Mouse (Mus musculus): ENCODE measurements at regions not wholly inside any gene's neighbourhood (a gene's known extent, or its start where the extent isn't known, plus 50 kb on each side); places are given as distances from the start of the nearest gene placed in this dataset.

DNA sequence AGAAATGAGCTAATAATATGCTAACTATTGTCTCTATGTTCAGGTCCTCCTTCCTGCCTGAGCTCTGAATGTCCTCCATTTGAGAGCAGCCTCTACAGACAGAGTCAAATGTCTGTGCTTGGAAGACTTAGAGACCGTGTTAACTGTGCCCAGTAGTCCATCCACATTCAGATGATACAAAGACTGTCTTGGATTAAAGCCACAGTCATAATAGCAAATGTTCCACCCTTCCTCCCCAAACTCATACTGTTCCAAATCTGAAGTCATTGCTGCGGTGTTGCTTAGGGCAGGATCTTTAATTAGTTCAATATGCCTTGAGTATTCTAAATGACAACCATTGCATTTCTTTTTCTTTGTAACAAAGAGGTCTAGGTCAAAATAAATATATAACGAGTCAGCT is 923.2 kb upstream of the Gm7489 start:
- ATAC-seq (replicated peaks; ENCODE audit: insufficient number of reproducible peaks, insufficient read depth, low FRiP score, low read depth): no peak
- WGBS: 74% methylated on average over 3 of the region's 3 CpGs
- no peak overlapping the region for H3K4me2 ChIP-seq
- H3K4me1 ChIP-seq (replicated peaks): no peaks in the 10 kb centered on the region
- H3K9ac ChIP-seq: no peak overlapping the region
- no peaks in the 10 kb centered on the region for H3K9me3 ChIP-seq (replicated peaks)
- no peak overlapping the region for H3K4me3 ChIP-seq
- no peak overlapping the region for H3K27ac ChIP-seq
- H3K36me3 ChIP-seq: no peaks in the 10 kb centered on the region
- no peaks in the 10 kb centered on the region for H3K27me3 ChIP-seq

DNA sequence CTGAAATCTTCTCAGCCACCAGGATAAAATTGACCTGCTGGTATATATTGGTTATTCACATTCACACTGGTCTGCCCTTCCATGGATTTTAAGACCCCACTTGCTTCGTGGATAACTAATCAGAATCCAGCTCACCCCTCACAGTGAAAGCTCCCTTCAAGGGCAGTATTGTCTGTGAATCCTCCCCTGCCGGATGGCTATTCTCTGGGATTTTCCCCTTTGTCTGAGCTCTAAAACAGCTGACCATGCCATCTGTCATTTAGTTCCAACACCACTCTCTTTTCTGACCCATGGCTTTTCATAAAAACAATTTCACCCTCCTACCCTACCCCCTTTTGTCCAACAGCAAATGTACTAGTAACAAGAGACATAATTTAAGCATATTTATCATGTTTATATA is 920.8 kb upstream of the Gm7489 start:
- no peak overlapping the region for H3K4me3 ChIP-seq
- no peak overlapping the region for H3K9ac ChIP-seq
- H3K36me3 ChIP-seq: no peaks in the 10 kb centered on the region
- no peak for ATAC-seq (replicated peaks; ENCODE audit: insufficient number of reproducible peaks, insufficient read depth, low FRiP score, low read depth)
- no peaks in the 10 kb centered on the region; the same call in 1 of the 2 replicates for H3K4me1 ChIP-seq (replicated peaks)
- H3K9me3 ChIP-seq (replicated peaks): no peaks in the 10 kb centered on the region
- H3K27ac ChIP-seq: no peak overlapping the region
- no peak overlapping the region for H3K4me2 ChIP-seq
- 69% methylated on average over 2 of the region's 2 CpGs for WGBS
- H3K27me3 ChIP-seq: no peaks in the 10 kb centered on the region

DNA sequence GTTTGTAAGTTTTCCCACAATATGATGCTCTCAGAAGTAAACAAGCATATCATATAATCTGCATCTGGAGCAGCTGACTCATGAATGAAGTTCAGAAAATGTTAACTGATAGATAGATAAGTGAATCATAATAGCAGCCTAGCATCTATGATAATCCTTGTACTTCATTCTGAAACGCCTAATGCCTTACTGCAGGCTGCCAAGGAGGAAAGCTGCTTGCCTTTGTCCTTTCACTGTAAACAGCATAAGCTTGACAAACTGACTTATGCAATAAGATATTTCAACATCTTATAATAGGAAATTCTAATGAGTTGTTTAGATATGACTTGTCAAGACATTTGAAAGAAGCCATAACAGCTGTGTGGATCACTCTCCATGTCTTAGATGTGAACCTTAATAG is 920.3 kb upstream of the Gm7489 start:
- Histone ChIP-seq H3K4me1 (replicated peaks) (no peaks in the 10 kb centered on the region; the same call in 1 of the 2 replicates), H3K9me3 (replicated peaks) (no peaks in the 10 kb centered on the region), H3K27ac (no peak overlapping the region), H3K4me3 (no peak overlapping the region), H3K36me3 (no peaks in the 10 kb centered on the region), H3K9ac (no peak overlapping the region), H3K4me2 (no peak overlapping the region), H3K27me3 (no peaks in the 10 kb centered on the region)
- 72% methylated on average over 1 of the region's 1 CpGs for WGBS
- no peak for ATAC-seq (replicated peaks; ENCODE audit: insufficient number of reproducible peaks, insufficient read depth, low FRiP score, low read depth)

DNA sequence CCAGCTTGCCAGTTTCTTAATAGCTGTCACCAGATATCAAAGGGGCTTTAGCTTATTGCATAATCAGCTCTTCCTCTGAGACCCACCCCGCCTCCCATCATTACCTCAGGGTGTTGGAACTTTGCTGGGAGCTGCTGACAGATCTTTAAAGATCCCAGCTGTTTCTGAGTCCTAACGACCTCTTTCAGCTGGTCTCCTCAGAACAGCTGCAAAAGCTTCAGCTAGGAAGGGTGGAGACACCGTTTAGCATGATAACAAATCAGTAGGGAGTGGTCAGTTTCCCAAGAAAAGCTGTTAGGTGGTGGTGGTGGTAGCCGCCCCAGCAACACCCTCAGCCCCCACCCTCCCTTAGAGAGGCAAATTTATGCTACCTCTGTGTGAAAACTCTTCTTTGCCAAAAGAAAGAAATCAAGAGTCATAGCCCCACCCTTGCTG is 916.9 kb upstream of the Gm7489 start:
- H3K4me1 ChIP-seq (replicated peaks): no peaks in the 10 kb centered on the region; the same call in 1 of the 2 replicates
- ATAC-seq (replicated peaks; ENCODE audit: insufficient number of reproducible peaks, insufficient read depth, low FRiP score, low read depth): peak; percentile 69; the same call in 1 of the 2 replicates
- no peak overlapping the region for H3K9ac ChIP-seq
- H3K36me3 ChIP-seq: no peaks in the 10 kb centered on the region
- no peaks in the 10 kb centered on the region for H3K9me3 ChIP-seq (replicated peaks)
- WGBS: 4% methylated on average over 4 of the region's 4 CpGs
- H3K4me3 ChIP-seq: no peak overlapping the region
- H3K27ac ChIP-seq: no peak overlapping the region
- H3K27me3 ChIP-seq: no peaks in the 10 kb centered on the region
- H3K4me2 ChIP-seq: peak overlapping the region; percentile 7; the same call in 1 of the 2 replicates

DNA sequence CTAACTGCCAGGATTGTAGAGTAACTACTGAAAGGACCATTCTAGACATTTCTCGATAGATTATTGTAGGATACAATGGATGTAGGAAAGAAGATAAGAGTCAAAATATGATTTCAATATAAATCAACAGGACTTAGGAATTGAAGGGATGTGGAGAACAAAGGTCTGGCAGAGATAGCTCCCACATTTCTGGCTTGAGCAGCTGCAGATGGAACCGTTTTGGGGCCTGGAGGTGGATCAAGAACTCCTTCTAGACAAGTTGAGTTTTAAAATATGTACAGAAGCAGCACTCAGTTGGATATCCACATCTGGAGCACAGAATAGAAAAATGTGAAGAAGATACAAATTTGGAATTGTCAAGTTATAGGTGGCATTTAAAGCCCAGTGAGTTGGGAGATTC is 901.9 kb upstream of the Gm7489 start:
- H3K27me3 ChIP-seq: no peaks in the 10 kb centered on the region
- H3K27ac ChIP-seq: no peak overlapping the region
- 57% methylated on average over 2 of the region's 2 CpGs for WGBS
- no peak for ATAC-seq (replicated peaks; ENCODE audit: insufficient number of reproducible peaks, insufficient read depth, low FRiP score, low read depth)
- H3K36me3 ChIP-seq: no peaks in the 10 kb centered on the region
- no peak overlapping the region for H3K4me3 ChIP-seq
- H3K4me2 ChIP-seq: no peak overlapping the region
- no peaks in the 10 kb centered on the region for H3K9me3 ChIP-seq (replicated peaks)
- H3K9ac ChIP-seq: no peak overlapping the region
- H3K4me1 ChIP-seq (replicated peaks): no peaks in the 10 kb centered on the region

DNA sequence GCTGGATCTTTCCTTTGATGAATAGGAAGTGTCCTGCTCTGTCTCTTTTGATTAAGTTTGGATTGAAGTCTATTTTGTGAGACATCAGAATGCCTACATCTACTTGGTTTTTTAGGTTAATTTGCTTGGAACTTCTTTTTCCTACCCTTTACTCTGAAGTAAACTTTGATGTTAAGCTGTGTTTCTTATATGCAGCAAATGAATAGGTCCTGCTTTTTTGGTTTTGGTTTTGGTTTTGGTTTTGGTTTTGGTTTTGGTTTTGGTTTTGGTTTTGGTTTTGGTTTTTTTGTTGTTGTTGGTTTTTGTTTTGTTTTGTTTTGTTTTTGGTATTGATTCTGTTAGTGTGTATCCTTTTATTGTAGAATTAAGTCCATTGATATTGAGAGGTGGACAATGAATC is 894.1 kb upstream of the Gm7489 start:
- Histone ChIP-seq H3K4me1 (replicated peaks) (no peaks in the 10 kb centered on the region), H3K27me3 (no peaks in the 10 kb centered on the region), H3K9me3 (replicated peaks) (no peaks in the 10 kb centered on the region), H3K27ac (no peak overlapping the region), H3K36me3 (no peaks in the 10 kb centered on the region), H3K4me2 (no peak overlapping the region), H3K4me3 (no peak overlapping the region), H3K9ac (no peak overlapping the region)
- no peak for ATAC-seq (replicated peaks; ENCODE audit: insufficient number of reproducible peaks, insufficient read depth, low FRiP score, low read depth)

DNA sequence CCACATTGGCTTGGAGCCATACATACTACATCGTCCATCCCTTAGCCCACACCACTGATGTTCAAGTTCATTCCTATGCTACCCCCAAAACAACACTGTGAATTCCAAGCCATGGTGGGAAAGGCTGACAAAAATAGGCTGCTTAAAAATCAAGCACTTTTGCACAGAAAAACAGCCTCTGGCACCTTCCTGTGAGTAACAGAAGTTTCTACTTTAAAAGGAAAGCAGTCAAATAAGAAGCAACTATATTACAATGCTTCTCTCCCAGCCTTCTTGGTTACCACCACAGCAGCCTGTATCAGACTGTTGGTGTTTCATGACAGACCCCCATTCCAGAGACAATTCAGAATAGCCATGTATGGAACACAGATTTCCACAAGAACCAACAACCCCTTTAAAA is 890.4 kb upstream of the Gm7489 start:
- no peak overlapping the region for H3K9ac ChIP-seq
- ATAC-seq (replicated peaks; ENCODE audit: insufficient number of reproducible peaks, insufficient read depth, low FRiP score, low read depth): no peak
- no peak overlapping the region for H3K27ac ChIP-seq
- no peaks in the 10 kb centered on the region for H3K27me3 ChIP-seq
- no peak overlapping the region for H3K4me3 ChIP-seq
- no peaks in the 10 kb centered on the region for H3K9me3 ChIP-seq (replicated peaks)
- WGBS: 59% methylated on average over 1 of the region's 1 CpGs
- no peak overlapping the region for H3K4me2 ChIP-seq
- H3K36me3 ChIP-seq: no peaks in the 10 kb centered on the region
- no peaks in the 10 kb centered on the region for H3K4me1 ChIP-seq (replicated peaks)

DNA sequence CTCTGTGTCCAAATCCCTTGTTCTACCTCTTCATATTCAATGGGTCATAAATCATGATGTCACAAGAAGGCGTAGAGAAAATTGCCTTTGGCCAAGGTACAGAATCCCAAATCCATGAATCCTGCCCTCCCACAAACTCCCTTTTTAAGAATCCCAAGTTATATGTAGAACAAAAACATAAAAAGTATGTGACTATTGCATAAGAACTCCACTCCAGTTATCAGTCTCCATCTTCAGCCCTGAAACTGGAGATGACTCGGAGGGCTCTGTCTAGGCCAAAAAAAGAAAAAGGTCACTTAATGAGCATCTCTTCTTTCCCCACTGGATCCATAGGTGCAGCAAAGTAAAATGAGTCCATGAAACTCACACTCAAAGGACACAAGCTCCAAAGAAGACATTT is 885.5 kb upstream of the Gm7489 start:
- Histone ChIP-seq H3K9me3 (replicated peaks) (no peaks in the 10 kb centered on the region), H3K4me2 (no peak overlapping the region), H3K4me3 (no peak overlapping the region), H3K27me3 (no peaks in the 10 kb centered on the region), H3K36me3 (no peaks in the 10 kb centered on the region), H3K27ac (no peak overlapping the region), H3K4me1 (replicated peaks) (no peaks in the 10 kb centered on the region), H3K9ac (no peak overlapping the region)
- ATAC-seq (replicated peaks; ENCODE audit: insufficient number of reproducible peaks, insufficient read depth, low FRiP score, low read depth): no peak
- 73% methylated on average over 2 of the region's 2 CpGs for WGBS

DNA sequence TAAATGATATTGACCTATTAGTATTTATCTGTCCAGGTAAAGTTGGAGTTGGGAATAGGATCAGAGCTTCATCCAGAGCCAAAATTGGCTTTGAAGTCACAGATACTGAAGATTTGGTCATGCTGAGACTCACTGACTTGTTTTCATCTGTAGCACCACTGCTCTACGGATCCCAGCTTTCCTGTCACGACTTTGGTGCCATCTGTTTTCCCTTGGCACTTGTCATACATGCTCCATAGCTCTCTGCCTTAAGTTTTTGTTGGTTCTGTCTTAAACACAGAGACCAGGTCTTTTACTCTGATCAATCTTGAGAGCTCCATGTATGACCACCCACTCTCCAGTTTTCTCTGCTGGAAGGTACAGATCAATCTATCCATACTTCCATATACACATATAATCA is 884.9 kb upstream of the Gm7489 start:
- no peak overlapping the region for H3K4me2 ChIP-seq
- H3K9ac ChIP-seq: no peak overlapping the region
- H3K27me3 ChIP-seq: no peaks in the 10 kb centered on the region
- no peaks in the 10 kb centered on the region for H3K36me3 ChIP-seq
- no peak overlapping the region for H3K27ac ChIP-seq
- no peak for ATAC-seq (replicated peaks; ENCODE audit: insufficient number of reproducible peaks, insufficient read depth, low FRiP score, low read depth)
- no peaks in the 10 kb centered on the region for H3K9me3 ChIP-seq (replicated peaks)
- H3K4me3 ChIP-seq: no peak overlapping the region
- WGBS: 83% methylated on average over 2 of the region's 2 CpGs
- no peaks in the 10 kb centered on the region for H3K4me1 ChIP-seq (replicated peaks)

DNA sequence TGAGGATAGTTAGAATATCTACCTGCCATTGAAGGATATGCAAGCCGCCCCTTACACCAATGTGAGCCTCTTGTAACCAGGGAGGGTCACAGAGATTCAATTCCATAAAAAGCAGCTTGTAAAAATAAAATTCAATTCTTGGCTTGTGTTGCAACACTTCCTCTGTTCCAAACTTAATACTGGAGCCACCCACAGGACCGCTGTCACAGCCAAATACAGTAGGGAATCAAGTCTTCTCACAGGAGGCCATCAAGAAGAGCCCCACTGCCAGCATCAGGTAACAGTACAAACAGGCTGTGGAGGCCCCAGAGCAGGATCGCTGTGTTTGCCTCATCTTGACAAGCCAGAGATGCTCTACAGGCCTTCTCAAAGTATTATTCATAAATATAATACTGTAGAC is 883.3 kb upstream of the Gm7489 start:
- Histone ChIP-seq H3K9me3 (replicated peaks) (no peaks in the 10 kb centered on the region), H3K27ac (no peak overlapping the region), H3K4me3 (no peak overlapping the region), H3K9ac (no peak overlapping the region), H3K36me3 (no peaks in the 10 kb centered on the region), H3K4me2 (no peak overlapping the region), H3K27me3 (no peaks in the 10 kb centered on the region), H3K4me1 (replicated peaks) (no peaks in the 10 kb centered on the region)
- no peak for ATAC-seq (replicated peaks; ENCODE audit: insufficient number of reproducible peaks, insufficient read depth, low FRiP score, low read depth)
- 75% methylated on average over 3 of the region's 3 CpGs for WGBS

DNA sequence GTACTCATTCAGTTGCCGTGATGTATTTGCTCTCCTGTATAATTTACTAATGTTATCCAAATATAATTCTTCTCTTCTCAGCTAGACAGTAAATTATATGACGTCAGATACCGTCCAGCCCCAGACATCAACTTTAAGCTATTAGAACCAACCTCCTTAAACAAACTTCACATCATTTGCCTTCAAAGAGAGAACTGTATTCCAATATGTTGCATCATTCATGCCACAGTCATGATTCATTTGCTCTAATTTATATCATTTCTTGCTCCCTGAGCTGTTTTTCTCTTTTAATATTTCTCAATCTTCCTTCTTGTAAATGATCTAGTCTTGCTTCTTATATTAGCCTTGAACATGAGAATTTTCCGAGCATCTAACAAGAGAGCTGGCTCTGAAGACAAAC is 882.7 kb upstream of the Gm7489 start:
- WGBS: 77% methylated on average over 4 of the region's 4 CpGs
- no peak overlapping the region for H3K9ac ChIP-seq
- no peaks in the 10 kb centered on the region for H3K4me1 ChIP-seq (replicated peaks)
- H3K27ac ChIP-seq: no peak overlapping the region
- no peaks in the 10 kb centered on the region for H3K36me3 ChIP-seq
- no peak overlapping the region for H3K4me2 ChIP-seq
- ATAC-seq (replicated peaks; ENCODE audit: insufficient number of reproducible peaks, insufficient read depth, low FRiP score, low read depth): no peak
- H3K27me3 ChIP-seq: no peaks in the 10 kb centered on the region
- no peaks in the 10 kb centered on the region for H3K9me3 ChIP-seq (replicated peaks)
- H3K4me3 ChIP-seq: no peak overlapping the region

DNA sequence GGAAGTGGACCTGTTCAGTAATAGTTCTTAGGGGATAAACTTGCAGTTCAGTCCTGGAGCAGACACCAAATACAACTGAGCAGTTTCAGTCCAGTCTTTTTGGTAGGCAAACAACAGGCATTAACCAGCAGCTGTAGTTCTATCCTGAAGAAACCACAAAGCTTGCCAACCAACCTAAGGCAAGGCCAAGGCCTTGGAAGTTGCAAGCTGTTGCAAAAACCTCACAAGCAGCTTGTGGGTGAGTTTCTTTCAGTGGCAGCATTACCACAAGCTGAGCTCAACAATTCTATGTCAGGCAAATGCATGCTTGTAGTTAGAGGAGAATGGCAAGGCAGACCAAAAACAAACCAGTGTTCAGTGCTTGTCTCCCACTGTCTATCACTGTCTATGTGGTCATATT is 880.6 kb upstream of the Gm7489 start:
- no peak overlapping the region for H3K4me3 ChIP-seq
- H3K4me2 ChIP-seq: no peak overlapping the region
- no peaks in the 10 kb centered on the region for H3K4me1 ChIP-seq (replicated peaks)
- no peak for ATAC-seq (replicated peaks; ENCODE audit: insufficient number of reproducible peaks, insufficient read depth, low FRiP score, low read depth)
- H3K36me3 ChIP-seq: no peaks in the 10 kb centered on the region
- H3K9ac ChIP-seq: no peak overlapping the region
- H3K27me3 ChIP-seq: no peaks in the 10 kb centered on the region
- no peak overlapping the region for H3K27ac ChIP-seq
- no peaks in the 10 kb centered on the region for H3K9me3 ChIP-seq (replicated peaks)

DNA sequence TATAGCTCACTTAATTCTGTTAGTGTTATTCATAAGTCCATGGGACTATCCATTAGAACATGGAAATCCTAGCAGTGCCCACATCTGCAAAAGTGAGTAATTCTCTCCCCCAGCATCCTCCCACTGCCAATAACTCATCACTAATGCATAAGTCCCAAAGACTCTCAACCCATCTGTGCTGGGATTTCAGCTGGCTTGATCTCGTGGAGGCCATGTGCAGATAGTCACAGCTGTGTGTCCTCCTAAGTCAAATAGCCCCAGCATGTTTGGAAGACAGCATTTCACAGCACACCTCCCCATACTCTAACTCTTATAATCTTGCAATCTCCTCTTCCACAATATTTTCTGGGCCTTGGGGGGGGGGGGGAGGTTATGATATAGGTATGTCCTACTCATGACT is 877.9 kb upstream of the Gm7489 start:
- H3K9me3 ChIP-seq (replicated peaks): no peaks in the 10 kb centered on the region
- H3K27ac ChIP-seq: no peak overlapping the region
- no peak overlapping the region for H3K9ac ChIP-seq
- H3K4me3 ChIP-seq: no peak overlapping the region
- no peaks in the 10 kb centered on the region for H3K36me3 ChIP-seq
- no peaks in the 10 kb centered on the region for H3K4me1 ChIP-seq (replicated peaks)
- no peak overlapping the region for H3K4me2 ChIP-seq
- WGBS: 70% methylated on average over 1 of the region's 1 CpGs
- ATAC-seq (replicated peaks; ENCODE audit: insufficient number of reproducible peaks, insufficient read depth, low FRiP score, low read depth): no peak
- H3K27me3 ChIP-seq: no peaks in the 10 kb centered on the region

Data from heart, embryonic 15.5 days (tissue).